Mouse (Mus musculus): Measurements from ENCODE around the gene Fam241a. TPM values are rescaled to one million over a fixed set of nuclear protein-coding genes. Genes with fewer than 3 reads are reported as not detected.

Gene Fam241a
- polyA plus RNA-seq, 1 experiment from 2014 or later = 6.2 TPM

GRCm38 (mm10) chr3:127830183-127830582, 65.9 kb downstream of the Fam241a start:
- Histone ChIP-seq H3K27ac (no peak overlapping the region), H3K27me3 (no peaks in the 10 kb centered on the region), H3K9ac (no peak overlapping the region), H3K9me3 (no peaks in the 10 kb centered on the region), H3K4me1 (peaks cover 11% of the 10 kb centered on the region), H3K4me3 (no peak overlapping the region), H3K36me3 (no peaks in the 10 kb centered on the region; the same call in 1 of the 2 replicates), H3K4me2 (replicated peaks) (no peak overlapping the region)
- no peak for ATAC-seq (ENCODE audit: low FRiP score, low read depth)
- 65% methylated on average over 10 of the region's 10 CpGs for WGBS

GRCm38 (mm10) chr3:127827123-127827522, 69.0 kb downstream of the Fam241a start:
- Histone ChIP-seq H3K4me2 (replicated peaks) (no peak overlapping the region), H3K9ac (peak overlapping the region; percentile 13; the same call in 1 of the 2 replicates), H3K4me3 (no peak overlapping the region), H3K4me1 (peaks cover 22% of the 10 kb centered on the region), H3K9me3 (no peaks in the 10 kb centered on the region), H3K27me3 (no peaks in the 10 kb centered on the region), H3K36me3 (peaks cover 6% of the 10 kb centered on the region), H3K27ac (peak overlapping the region; percentile 3; the same call in 1 of the 2 replicates)
- ATAC-seq (ENCODE audit: low FRiP score, low read depth) = no peak
- 57% methylated on average over 7 of the region's 7 CpGs for WGBS

GRCm38 (mm10) chr3:127826503-127826902, 69.6 kb downstream of the Fam241a start:
- 76% methylated on average over 7 of the region's 7 CpGs for WGBS
- H3K27me3 ChIP-seq = no peaks in the 10 kb centered on the region

GRCm38 (mm10) chr3:127823886-127824863, 71.9 kb downstream of the Fam241a start:
- Histone ChIP-seq H3K27ac (no peak overlapping the region), H3K9ac (no peak overlapping the region), H3K4me3 (no peak overlapping the region), H3K36me3 (peaks cover 22% of the 10 kb centered on the region), H3K27me3 (no peaks in the 10 kb centered on the region), H3K4me1 (peaks cover 26% of the 10 kb centered on the region), H3K4me2 (replicated peaks) (no peak overlapping the region), H3K9me3 (no peaks in the 10 kb centered on the region)
- ATAC-seq (ENCODE audit: low FRiP score, low read depth) = no peak
- 72% methylated on average over 17 of the region's 17 CpGs for WGBS

More at GRCm38 (mm10) chr3:127826503-127826902, 69.6 kb downstream of the Fam241a start:
- no peak overlapping the region for H3K27ac ChIP-seq
- no peak; the same call in 1 of the 2 replicates for ATAC-seq (ENCODE audit: low FRiP score, low read depth)
- no peak overlapping the region for H3K9ac ChIP-seq
- H3K36me3 ChIP-seq = peaks cover 9% of the 10 kb centered on the region
- H3K4me3 ChIP-seq = no peak overlapping the region
- H3K4me2 ChIP-seq (replicated peaks) = no peak overlapping the region
- H3K9me3 ChIP-seq = no peaks in the 10 kb centered on the region
- H3K4me1 ChIP-seq = peaks cover 22% of the 10 kb centered on the region

GRCm38 (mm10) chr3:127821209-127821608, 74.9 kb downstream of the Fam241a start:
- no peaks in the 10 kb centered on the region for H3K9me3 ChIP-seq
- peaks cover 35% of the 10 kb centered on the region for H3K4me1 ChIP-seq
- no peaks in the 10 kb centered on the region for H3K27me3 ChIP-seq
- H3K4me3 ChIP-seq = no peak overlapping the region
- H3K36me3 ChIP-seq = peaks cover 25% of the 10 kb centered on the region
- no peak for ATAC-seq (ENCODE audit: low FRiP score, low read depth)
- no peak overlapping the region for H3K9ac ChIP-seq
- no peak overlapping the region for H3K4me2 ChIP-seq (replicated peaks)
- 75% methylated on average over 5 of the region's 5 CpGs for WGBS
- no peak overlapping the region for H3K27ac ChIP-seq

GRCm38 (mm10) chr3:127820400-127820799, 75.7 kb downstream of the Fam241a start:
- Histone ChIP-seq H3K9ac (no peak overlapping the region), H3K27me3 (no peaks in the 10 kb centered on the region), H3K4me2 (replicated peaks) (no peak overlapping the region), H3K27ac (no peak overlapping the region), H3K4me1 (peaks cover 37% of the 10 kb centered on the region), H3K9me3 (no peaks in the 10 kb centered on the region), H3K36me3 (peaks cover 25% of the 10 kb centered on the region), H3K4me3 (no peak overlapping the region)
- WGBS = 94% methylated on average over 1 of the region's 1 CpGs
- no peak for ATAC-seq (ENCODE audit: low FRiP score, low read depth)

Other genes starting within 250 kb of the Fam241a start
- gene Alpk1, start 115.8 kb downstream of the Fam241a start, polyA plus RNA-seq (2015; fragmentation: Nextera tagmentation; extraction: Ambion mirVana) = 0.80 and 1.4 TPM in 2 replicates
- 3.4 TPM in 2 replicates for gene Tifa, start 106.5 kb downstream of the Fam241a start, polyA plus RNA-seq (2015; fragmentation: Nextera tagmentation; extraction: Ambion mirVana)
- gene Ap1ar, start 58.8 kb downstream of the Fam241a start, polyA plus RNA-seq (2015; fragmentation: Nextera tagmentation; extraction: Ambion mirVana) = 52.6 and 54.1 TPM in 2 replicates

Data from limb, embryonic 13.5 days (tissue).